Comparison of ENCODE assay signal across 8 mouse cellular contexts in genomic region chr15:97248296-97248695, GRCm38 (mm10). TPM values are rescaled to one million over a fixed set of nuclear protein-coding genes. Genes with fewer than 3 reads are reported as not detected.
A peak's percentile ranks its signal among the peaks of the same experiment; 100 is the strongest.
DNase-seq lines count a peak whose midpoint lies in the region; ATAC-seq and TF ChIP-seq lines count a peak whose summit lies in the region.

No protein-coding gene starts in this region.

- ATAC-seq in forebrain, embryonic 16.5 days: no peak
- no peak for ATAC-seq in monocyte, adult 5-6 weeks (replicated peaks; ENCODE audit: insufficient number of reproducible peaks, low FRiP score, low TSS enrichment, poor library complexity, severe bottlenecking)

- H3K27me3 ChIP-seq in testis, adult 2 months (ENCODE audit: control insufficient read depth, insufficient read depth, low read length): no peaks in the 10 kb centered on the region
- H3K27me3 ChIP-seq in forebrain, embryonic 16.5 days (replicated peaks; ENCODE audit: control insufficient read depth, insufficient read depth, low read length): peaks cover 14% of the 10 kb centered on the region

- TF ChIP-seq POLR2A in testis, adult 2 months (IDR thresholded peaks at IDR 0.05; ENCODE audit: control insufficient read depth, low read depth, low read length): no peak

- DNase-seq in testis, postnatal 14 days (ENCODE audit: low spot score): no peak
- peak; percentile 26 to 29 for DNase-seq in kidney, adult 8-10 months
- peak; percentile 55 for DNase-seq in lung, postnatal 25 days (ENCODE audit: low spot score)
- peak; percentile 34 for DNase-seq in thymus, postnatal 14 days
- no peak for DNase-seq in embryo, embryonic 10.5 days (ENCODE audit: low spot score)

- peak overlapping the region; percentile 59 for H3K4me2 ChIP-seq in forebrain, embryonic 16.5 days (ENCODE audit: low read length)

- TF ChIP-seq CTCF in testis, adult 2 months (IDR thresholded peaks at IDR 0.05; ENCODE audit: control insufficient read depth, insufficient read depth, insufficient replicate concordance, low read depth, low read length): no peak

- WGBS in forebrain, embryonic 16.5 days: 60% methylated on average over 8 of the region's 8 CpGs

- no peaks in the 10 kb centered on the region for H3K36me3 ChIP-seq in testis, adult 2 months (ENCODE audit: control insufficient read depth, insufficient read depth, low read length)
- H3K36me3 ChIP-seq in forebrain, embryonic 16.5 days (ENCODE audit: control insufficient read depth, insufficient read depth): no peaks in the 10 kb centered on the region

- no peak overlapping the region for H3K27ac ChIP-seq in testis, adult 2 months (ENCODE audit: control insufficient read depth, insufficient read depth, low read depth, low read length)
- H3K27ac ChIP-seq in forebrain, embryonic 16.5 days (ENCODE audit: low read length): no peak overlapping the region; the same call in 1 of the 2 replicates

- peak overlapping the region; percentile 88 for H3K9ac ChIP-seq in forebrain, embryonic 16.5 days (replicated peaks; ENCODE audit: low read depth, low read length)

- H3K9me3 ChIP-seq in forebrain, embryonic 16.5 days (ENCODE audit: control insufficient read depth, low read length): no peaks in the 10 kb centered on the region

- no peaks in the 10 kb centered on the region; the same call in 1 of the 2 replicates for H3K4me1 ChIP-seq in testis, adult 2 months (ENCODE audit: control insufficient read depth, insufficient read depth, low read length)
- H3K4me1 ChIP-seq in forebrain, embryonic 16.5 days (replicated peaks; ENCODE audit: control insufficient read depth, insufficient read depth, low read length): peaks cover 10% of the 10 kb centered on the region

- peak overlapping the region; percentile 75; the same call in 1 of the 2 replicates for H3K4me3 ChIP-seq in testis, adult 2 months (ENCODE audit: control insufficient read depth, low read depth, low read length)
- peak overlapping the region; percentile 76 for H3K4me3 ChIP-seq in forebrain, embryonic 16.5 days (replicated peaks; ENCODE audit: low read length)

RNA-seq across cellular contexts. Expression of gene Amigo2, which starts 1.2 kb away (rescaled TPM):
- polyA plus RNA-seq in testis, adult 2 months (2012; rRNA removed): 0.84 and 1.3 TPM in 2 replicates
- polyA plus RNA-seq in forebrain, embryonic 16.5 days (2015; fragmentation: Nextera tagmentation; extraction: Ambion mirVana): 5.1 and 7.0 TPM in 2 replicates
- 1.9 to 6.0 TPM (median 2.6 TPM) in 3 replicates for total RNA-seq in monocyte, adult 5-6 weeks (2017)

RNA-seq across cellular contexts. Expression of gene Pced1b, which starts 1.4 kb away (rescaled TPM):
- 8.3 and 10.3 TPM in 2 replicates for polyA plus RNA-seq in testis, adult 2 months (2012; rRNA removed)
- 2.5 and 4.3 TPM in 2 replicates for polyA plus RNA-seq in forebrain, embryonic 16.5 days (2015; fragmentation: Nextera tagmentation; extraction: Ambion mirVana)
- 1.2 to 24.9 TPM (median 1.6 TPM) in 3 replicates for total RNA-seq in monocyte, adult 5-6 weeks (2017)

Comparison
In these comparisons a context has a peak if more than half of its experiments do, and no peak if none do; other contexts are left out.
1. DNase-seq: peak in kidney, adult 8-10 months (2 of 2), lung, postnatal 25 days (single experiment) and thymus, postnatal 14 days (single experiment); none in testis, postnatal 14 days (single experiment) and embryo, embryonic 10.5 days (single experiment).